Mouse (Mus musculus) brown adipose tissue, adult 24 weeks (tissue): Measurements from ENCODE around the gene Thra. TPM values are rescaled to one million over a fixed set of nuclear protein-coding genes. Genes with fewer than 3 reads are reported as not detected.
A peak's percentile ranks its signal among the peaks of the same experiment; 100 is the strongest.

ENCODE experiments used
- H3K27ac ChIP-seq: fragments of 200-500 bp; replicated peaks from 2 replicates; pipeline ENCODE4 v1.5.1; 2012; ENCODE audit warnings: low read depth, mild to moderate bottlenecking, low read length
- H3K4me1 ChIP-seq: fragments of 200-500 bp; 2 replicates; pipeline ENCODE4 v1.6.1; 2012; ENCODE audit warnings: low read length, mixed read lengths; ENCODE audit not compliant: control insufficient read depth, insufficient read depth, insufficient read length
- H3K4me3 ChIP-seq: fragments of 200-500 bp; 2 replicates; pipeline ENCODE4 v1.5.1; 2012; ENCODE audit warnings: low read depth, mild to moderate bottlenecking, low read length, moderate library complexity; ENCODE audit not compliant: insufficient read depth
- polyA plus RNA-seq: library from polyadenylated mRNA; stranded (reverse); fragments of >200 nt; gene quantifications from 2 replicates; pipeline ENCODE4 v1.2.4, GENCODE M21; 2012; ENCODE audit not compliant: missing spikeins, insufficient read depth, insufficient read length

Gene Thra
- polyA plus RNA-seq, 1 experiment, result 82.3 TPM

GRCm38 (mm10) chr11:98771844-98772525 is 31.5 kb downstream of the Thra start:
- peak overlapping the region; percentile 64 for H3K4me3 ChIP-seq
- H3K4me1 ChIP-seq, result peaks cover 28% of the 10 kb centered on the region
- H3K27ac ChIP-seq, result peak overlapping the region; percentile 99

DNA sequence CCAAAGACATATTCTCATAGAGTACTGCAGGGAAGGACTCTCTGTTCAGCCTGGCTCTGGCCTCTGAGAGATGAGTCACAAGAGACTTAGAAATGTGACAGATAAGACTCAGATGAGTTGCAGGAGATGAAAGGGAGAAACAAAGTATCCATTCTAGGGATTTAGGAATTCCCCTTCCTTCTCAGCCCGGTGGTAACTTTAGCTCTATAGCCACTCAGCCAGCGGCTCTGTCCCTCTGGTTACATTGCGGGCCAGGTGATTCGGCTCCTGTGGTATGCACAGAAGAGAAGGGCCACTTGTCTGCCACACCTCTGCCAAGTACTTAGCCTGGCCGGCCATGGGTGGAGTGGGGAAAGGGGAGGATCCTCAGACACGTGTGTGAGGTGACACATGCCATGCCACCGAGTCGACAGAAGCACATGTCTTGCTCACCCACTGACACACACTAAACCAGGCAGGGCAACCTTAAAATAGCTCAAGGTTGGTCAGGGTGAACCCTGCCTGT is 32.3 kb downstream of the Thra start:
- Histone ChIP-seq H3K4me3 (peak overlapping the region; percentile 64), H3K27ac (peak overlapping the region; percentile 99), H3K4me1 (peaks cover 28% of the 10 kb centered on the region)

- Histone ChIP-seq H3K4me1 (peaks cover 28% of the 10 kb centered on the region), H3K4me3 (peak overlapping the region; percentile 89), H3K27ac (peak overlapping the region; percentile 99)
Observed at GRCm38 (mm10) chr11:98773635-98774295, 33.3 kb downstream of the Thra start.

DNA sequence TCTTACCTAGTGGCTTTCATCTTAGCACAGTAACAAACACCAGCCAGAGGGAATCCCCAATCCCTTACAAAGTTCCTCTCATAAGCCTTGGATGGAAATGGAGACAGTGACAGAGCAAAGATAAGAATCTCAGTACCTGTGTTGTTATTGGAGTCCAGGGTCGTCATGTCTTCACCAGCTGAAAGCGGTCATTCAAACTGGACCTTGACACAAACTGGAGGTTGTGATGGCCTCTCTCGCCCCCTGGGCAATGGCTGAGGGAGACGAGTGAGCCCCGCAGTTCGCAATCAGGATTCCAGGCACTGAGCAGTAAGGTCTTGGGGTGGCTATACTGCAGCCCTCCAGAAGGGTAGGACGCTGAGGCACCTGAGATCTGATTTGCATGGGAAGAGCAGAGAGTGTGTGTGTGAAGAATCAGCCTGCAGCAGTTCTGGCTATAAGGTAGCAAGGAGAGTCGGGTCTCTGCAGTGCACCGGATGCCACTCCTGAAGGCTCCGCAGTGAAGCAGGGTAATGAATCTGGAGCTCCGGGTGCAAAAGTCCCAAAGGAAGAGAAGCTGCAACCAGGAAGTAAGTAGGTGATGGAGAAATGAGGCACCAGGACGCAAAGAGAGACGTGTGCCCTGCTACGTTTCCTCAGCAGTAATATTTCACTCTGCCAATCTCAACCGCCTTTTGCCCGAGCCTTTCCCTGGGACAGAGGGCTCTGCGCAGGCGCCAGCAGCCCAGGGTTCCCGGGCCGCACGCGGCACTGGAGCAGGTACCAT is 34.3 kb downstream of the Thra start, which contains the start of gene Nr1d1:
TSS of gene Nr1d1 (minus strand) at position 752 of the 766 bp plus-strand sequence.
- Histone ChIP-seq H3K27ac (peak within 1 kb of the TSS; percentile 99), H3K4me3 (peak within 1 kb of the TSS; percentile 89), H3K4me1 (peaks cover 22% of the 10 kb centered on the region)

- Histone ChIP-seq H3K4me3 (peak overlapping the region; percentile 56), H3K4me1 (peaks cover 15% of the 10 kb centered on the region), H3K27ac (peak overlapping the region; percentile 98)
Observed at GRCm38 (mm10) chr11:98775348-98776051, 35.1 kb downstream of the Thra start.

GRCm38 (mm10) chr11:98776052-98776764 is 35.8 kb downstream of the Thra start:
- H3K4me3 ChIP-seq, result peak overlapping the region; percentile 56
- H3K4me1 ChIP-seq, result peaks cover 11% of the 10 kb centered on the region
- peak overlapping the region; percentile 98 for H3K27ac ChIP-seq

- Histone ChIP-seq H3K4me3 (peak overlapping the region; percentile 56), H3K27ac (peak overlapping the region; percentile 98), H3K4me1 (peaks cover 10% of the 10 kb centered on the region)
Observed at GRCm38 (mm10) chr11:98776843-98777590, 36.6 kb downstream of the Thra start.

GRCm38 (mm10) chr11:98777888-98778287 is 37.5 kb downstream of the Thra start:
- Histone ChIP-seq H3K4me1 (peaks cover 14% of the 10 kb centered on the region), H3K27ac (peak overlapping the region; percentile 94), H3K4me3 (no peak overlapping the region)

DNA sequence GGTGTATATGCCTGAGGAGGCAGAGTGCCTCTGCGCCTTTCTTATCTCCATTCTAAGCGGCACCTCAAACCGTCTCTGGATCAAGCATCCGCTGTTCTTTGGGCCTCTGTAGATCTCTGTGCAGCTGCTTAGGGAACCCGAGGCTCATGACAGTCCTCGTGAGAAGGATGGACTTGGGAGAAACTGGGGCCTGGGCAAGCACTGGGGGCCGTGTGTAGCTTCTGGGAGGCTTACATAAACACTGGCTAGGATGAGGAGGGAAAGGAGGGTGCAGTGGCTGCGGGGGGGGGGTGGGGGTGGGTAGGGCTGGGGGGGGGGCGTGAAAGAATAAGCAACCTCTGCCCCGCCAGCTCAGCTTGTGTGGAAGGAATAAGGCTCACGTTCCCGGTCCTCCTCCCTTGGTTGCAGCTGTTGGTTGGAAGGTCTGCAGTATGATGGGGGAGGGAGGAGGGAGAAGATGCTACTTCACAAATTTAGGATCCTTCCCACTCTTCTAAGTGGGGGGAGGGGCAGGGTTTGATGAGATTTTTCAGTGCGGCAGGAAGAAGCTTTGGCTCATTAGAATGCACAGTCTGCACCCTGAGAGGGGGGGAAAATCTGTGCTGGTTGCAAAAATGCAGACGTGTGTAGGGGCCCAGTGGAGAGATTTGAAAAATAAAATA is 41.5 kb downstream of the Thra start:
- Histone ChIP-seq H3K4me3 (0 out of 2 replicates have a peak overlapping the region, but pooled peaks have one; percentile 4), H3K4me1 (peaks cover 26% of the 10 kb centered on the region), H3K27ac (peak overlapping the region; percentile 71)

- peak overlapping the region; percentile 85 for H3K27ac ChIP-seq
- peaks cover 30% of the 10 kb centered on the region for H3K4me1 ChIP-seq
- peak overlapping the region; percentile 41 for H3K4me3 ChIP-seq
Observed at GRCm38 (mm10) chr11:98782651-98783235, 42.3 kb downstream of the Thra start.

DNA sequence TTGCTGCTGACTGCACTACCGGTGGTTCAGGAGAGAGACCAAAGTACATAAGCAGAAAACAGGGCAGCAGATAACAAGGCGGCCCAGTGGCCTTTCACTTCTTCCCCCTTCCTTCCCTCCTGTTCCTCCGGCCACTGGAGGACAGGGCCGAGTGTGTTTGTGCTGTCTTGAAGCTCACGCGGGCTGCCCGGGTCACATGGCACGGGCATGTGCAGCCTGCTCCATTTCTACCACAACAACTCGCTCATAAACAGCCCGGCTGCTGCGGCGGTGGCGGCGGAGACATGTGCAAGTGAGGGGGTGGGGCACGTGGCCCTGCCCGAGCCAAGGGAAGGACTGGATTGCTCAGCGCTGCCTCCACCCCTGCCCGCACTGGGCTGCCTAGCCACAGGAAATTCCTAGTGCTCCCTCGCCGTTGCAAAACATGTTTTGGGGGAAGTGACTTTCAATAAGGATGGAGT is 42.8 kb downstream of the Thra start:
- peak overlapping the region; percentile 97 for H3K27ac ChIP-seq
- H3K4me1 ChIP-seq, result peaks cover 31% of the 10 kb centered on the region
- H3K4me3 ChIP-seq, result peak overlapping the region; percentile 41

GRCm38 (mm10) chr11:98784139-98784538 is 43.7 kb downstream of the Thra start:
- Histone ChIP-seq H3K4me1 (peaks cover 33% of the 10 kb centered on the region), H3K4me3 (peak overlapping the region; percentile 36), H3K27ac (peak overlapping the region; percentile 97)

DNA sequence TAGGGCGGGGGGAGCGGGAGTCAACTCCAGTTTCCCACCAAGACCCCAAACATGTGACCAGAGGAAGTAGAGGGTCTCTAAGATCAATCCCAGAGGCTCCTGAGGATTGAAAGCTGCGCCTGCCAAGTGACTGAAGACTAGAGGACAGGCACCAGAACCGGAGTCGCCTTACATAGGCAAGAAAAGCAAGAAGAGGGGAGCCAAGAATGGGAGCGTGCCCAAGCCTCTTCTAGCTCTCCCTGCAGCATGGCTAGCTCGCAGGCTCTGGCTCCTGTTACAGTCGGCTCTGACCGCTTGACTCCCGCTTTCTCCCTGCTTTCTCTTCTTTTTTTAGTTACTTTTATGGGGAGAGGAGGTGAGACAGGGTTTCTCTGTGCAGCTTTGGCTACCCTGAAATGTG is 44.8 kb downstream of the Thra start:
- H3K4me1 ChIP-seq, result peaks cover 33% of the 10 kb centered on the region
- peak overlapping the region; percentile 97 for H3K27ac ChIP-seq
- peak overlapping the region; percentile 9 for H3K4me3 ChIP-seq
